Mouse (Mus musculus) CH12.LX (cell line): ENCODE results near the gene Gkap1. TPM values are rescaled to one million over a fixed set of nuclear protein-coding genes. Genes with fewer than 3 reads are reported as not detected.

Experiments
- DNase-seq: peaks from one replicate; pipeline ENCODE4 v3.0.0-alpha.2; 2013; ENCODE audit errors: extremely low read depth
- H3K27ac ChIP-seq: 2 replicates; pipeline ENCODE4 v1.5.1; 2012; ENCODE audit warnings: low read depth, mild to moderate bottlenecking, control low read depth, moderate library complexity; ENCODE audit not compliant: insufficient read depth
- H3K27me3 ChIP-seq: replicated peaks from 2 replicates; pipeline ENCODE3; 2012; ENCODE audit warnings: inconsistent platforms
- H3K36me3 ChIP-seq, 2 experiments: replicated peaks in 1 of 2; 2 replicates each; pipeline versions ENCODE3 to v1.6.1; 2012; ENCODE audit warnings: inconsistent platforms in 1 of 2, low read length in 1 of 2, mild to moderate bottlenecking in 1 of 2, mixed read lengths in 1 of 2, moderate library complexity in 1 of 2; ENCODE audit not compliant: control insufficient read depth in 1 of 2, insufficient read depth in 1 of 2
- H3K4me1 ChIP-seq, 2 experiments: 2 replicates each; pipeline ENCODE4 v1.6.1; 2012; ENCODE audit warnings: inconsistent platforms in 1 of 2, moderate library complexity in 1 of 2; ENCODE audit not compliant: insufficient read depth in 2 of 2, control insufficient read depth in 1 of 2
- H3K4me2 ChIP-seq: 2 replicates; pipeline ENCODE4 v1.6.1; 2012; ENCODE audit warnings: low read depth, mild to moderate bottlenecking, control low read depth; ENCODE audit not compliant: poor library complexity, insufficient read depth, severe bottlenecking
- H3K4me3 ChIP-seq, 3 experiments: fragments of 150-350 bp in 1 of 3; sonication (generic) in 1 of 3; replicated peaks in 1 of 3; 2 replicates each; pipeline versions ENCODE3 to v1.5.1; 2011 to 2012; ENCODE audit warnings: low read depth in 2 of 3, low read length in 2 of 3, mild to moderate bottlenecking in 2 of 3, moderate library complexity in 2 of 3, control low read depth in 1 of 3, improper control_type of control experiment in 1 of 3, inconsistent platforms in 1 of 3, mixed read lengths in 1 of 3; ENCODE audit not compliant: poor library complexity in 1 of 3
- H3K79me2 ChIP-seq: replicated peaks from 2 replicates; pipeline ENCODE4 v1.6.1; 2012; ENCODE audit warnings: mild to moderate bottlenecking, moderate library complexity; ENCODE audit not compliant: control insufficient read depth, poor library complexity, insufficient read depth, severe bottlenecking; ENCODE audit errors: extremely low read depth
- H3K9ac ChIP-seq: 2 replicates; pipeline ENCODE4 v1.6.1; 2012; ENCODE audit warnings: low read depth, mild to moderate bottlenecking, control low read depth, moderate library complexity; ENCODE audit not compliant: insufficient read depth
- H3K9me3 ChIP-seq: replicated peaks from 2 replicates; pipeline ENCODE3; 2012; ENCODE audit warnings: low read length, inconsistent platforms, mixed read lengths
- BHLHE40 ChIP-seq: IDR thresholded peaks from 2 replicates; pipeline ENCODE4 v1.6.1; 2011; ENCODE audit warnings: mild to moderate bottlenecking, low read depth, low read length, improper control_type of control experiment
- CHD1 ChIP-seq: IDR thresholded peaks from 2 replicates; pipeline ENCODE4 v1.6.1; 2012; ENCODE audit warnings: low read depth, low read length, improper control_type of control experiment, inconsistent platforms
- CTCF ChIP-seq, 2 experiments: IDR thresholded peaks in 1 of 2; conservative IDR thresholded peaks in 1 of 2; 2 replicates each; pipeline ENCODE4 v1.5.1; 2011 to 2012; ENCODE audit warnings: low read depth in 2 of 2, low read length in 2 of 2, improper control_type of control experiment in 1 of 2, inconsistent platforms in 1 of 2, mild to moderate bottlenecking in 1 of 2, moderate library complexity in 1 of 2
- ELF1 ChIP-seq: IDR thresholded peaks from 2 replicates; pipeline ENCODE4 v1.6.1; 2014; ENCODE audit warnings: low read depth, mild to moderate bottlenecking, inconsistent platforms, low read length, improper control_type of control experiment
- HCFC1 ChIP-seq: IDR thresholded peaks from 2 replicates; pipeline ENCODE4 v1.6.1; 2012; ENCODE audit warnings: low read depth, mild to moderate bottlenecking, inconsistent platforms, low read length, improper control_type of control experiment
- IRF4 ChIP-seq: IDR thresholded peaks from 2 replicates; pipeline ENCODE4 v1.6.1; 2014; ENCODE audit warnings: low read depth, mild to moderate bottlenecking, inconsistent platforms, low read length, improper control_type of control experiment
- JUN ChIP-seq: IDR thresholded peaks from 2 replicates; pipeline ENCODE4 v1.6.1; 2011; ENCODE audit warnings: low read depth, mild to moderate bottlenecking, low read length, improper control_type of control experiment, moderate library complexity; ENCODE audit not compliant: insufficient read depth
- JUND ChIP-seq: conservative IDR thresholded peaks from 2 replicates; pipeline ENCODE4 v1.6.1; 2011; ENCODE audit warnings: low read depth, low read length, improper control_type of control experiment
- MAFK ChIP-seq: IDR thresholded peaks from 2 replicates; pipeline ENCODE4 v1.6.1; 2011; ENCODE audit warnings: low read length, improper control_type of control experiment; ENCODE audit not compliant: insufficient replicate concordance
- MAZ ChIP-seq: IDR thresholded peaks from 2 replicates; pipeline ENCODE4 v1.6.1; 2012; ENCODE audit warnings: low read depth, mild to moderate bottlenecking, inconsistent platforms, low read length, improper control_type of control experiment, moderate library complexity
- MEF2A ChIP-seq: IDR thresholded peaks from 2 replicates; pipeline ENCODE4 v1.6.1; 2014; ENCODE audit warnings: low read depth, mild to moderate bottlenecking, inconsistent platforms, low read length, improper control_type of control experiment, borderline replicate concordance
- MYC ChIP-seq: IDR thresholded peaks from 2 replicates; pipeline ENCODE4 v1.6.1; 2011; ENCODE audit warnings: low read depth, mild to moderate bottlenecking, improper control_type of control experiment, low read length
- PAX5 ChIP-seq: IDR thresholded peaks from 2 replicates; pipeline ENCODE4 v1.6.1; 2012; ENCODE audit warnings: low read length, inconsistent platforms, mixed read lengths
- POLR2AphosphoS2 ChIP-seq: IDR thresholded peaks from 2 replicates; pipeline ENCODE4 v1.6.1; 2011; ENCODE audit warnings: low read depth, low read length, improper control_type of control experiment
- RAD21 ChIP-seq: IDR thresholded peaks from 2 replicates; pipeline ENCODE4 v1.6.1; 2011; ENCODE audit warnings: low read depth, mild to moderate bottlenecking, low read length, improper control_type of control experiment, moderate library complexity
- SMC3 ChIP-seq: IDR thresholded peaks from 2 replicates; pipeline ENCODE4 v1.6.1; 2011; ENCODE audit warnings: low read depth, low read length, improper control_type of control experiment
- UBTF ChIP-seq: IDR thresholded peaks from 2 replicates; pipeline ENCODE4 v1.6.1; 2012; ENCODE audit warnings: low read depth, mild to moderate bottlenecking, inconsistent platforms, low read length, improper control_type of control experiment, moderate library complexity
- USF2 ChIP-seq: conservative IDR thresholded peaks from 2 replicates; pipeline ENCODE4 v1.6.1; 2011; ENCODE audit warnings: low read depth, low read length, improper control_type of control experiment
- dilution Hi-C: fragments of 300-500 bp; cut with MboI; formaldehyde crosslinking; loops from 2 replicates; pipeline ENCODE4 v1.14.3; 2020; ENCODE audit warnings: low sequenced_read_pairs; ENCODE audit not compliant: extremely low pct_unique_long_range_greater_than_20kb, extremely low pct_ligation_motif_present
- in situ Hi-C: fragments of 300-500 bp; cut with MboI; formaldehyde crosslinking; loops from 3 replicates; pipeline ENCODE4 v1.14.3; 2019; ENCODE audit warnings: low sequenced_read_pairs, low pct_ligation_motif_present, low pct_unique_long_range_greater_than_20kb, mixed read lengths
- polyA plus RNA-seq: library from polyadenylated mRNA; unstranded; fragments of >175 nt; gene quantifications from 2 replicates; pipeline ENCODE4 v1.2.1, GENCODE M21; 2012; ENCODE audit warnings: low read depth; ENCODE audit not compliant: insufficient read length
- total RNA-seq, 2 experiments: library from RNA; depleted of rRNA; stranded (reverse); fragments of 300-350 nt in 1 of 2; fragments of >200 nt in 1 of 2; gene quantifications; 2 replicates each; pipeline ENCODE4 v1.2.3; 2012 to 2014

Gene Gkap1
- total and polyA plus RNA-seq, 3 experiments, result 0.82 to 2.0 (median 1.3) TPM

DNA sequence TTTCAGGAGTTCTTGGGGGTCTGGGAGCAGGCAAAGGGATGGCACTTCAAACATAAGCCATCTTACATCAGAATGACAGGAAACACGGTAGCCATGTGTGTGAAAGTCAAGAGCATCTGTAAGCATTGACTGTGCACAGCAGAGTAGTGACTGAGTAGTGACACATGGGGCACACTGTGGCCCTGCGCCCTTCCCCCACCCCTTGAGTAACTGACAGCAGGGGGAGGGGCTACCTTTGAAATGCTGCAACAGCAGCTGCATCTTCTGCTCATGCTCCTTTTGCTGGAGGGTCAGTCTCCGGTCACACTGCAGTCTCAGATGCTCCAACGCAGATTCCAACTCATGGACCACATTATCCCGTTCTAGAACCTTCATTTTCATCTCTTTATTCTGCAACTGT lies 17.3 kb upstream of the Gkap1 start:
- Histone ChIP-seq H3K27ac (no peak overlapping the region), H3K27me3 (no peaks in the 10 kb centered on the region), H3K79me2 (no peaks in the 10 kb centered on the region), H3K36me3 (no peaks in the 10 kb centered on the region), H3K9me3 (no peaks in the 10 kb centered on the region), H3K4me3 (no peak overlapping the region), H3K4me1 (peaks cover 5 to 6% of the 10 kb centered on the region in 2 experiments; a peak in 2 of 4 replicates), H3K4me2 (no peak overlapping the region), H3K9ac (no peak overlapping the region)
- dilution Hi-C loops (no loop called here), in situ Hi-C loops (no loop called here)
- no peak for TF ChIP-seq UBTF
- no peak for TF ChIP-seq POLR2AphosphoS2
- no peak for TF ChIP-seq MAFK
- TF ChIP-seq BHLHE40, result no peak
- TF ChIP-seq USF2, result no peak
- no peak for TF ChIP-seq ELF1
- TF ChIP-seq HCFC1, result no peak
- no peak for TF ChIP-seq CHD1
- TF ChIP-seq RAD21, result no peak
- TF ChIP-seq PAX5, result no peak
- no peak for TF ChIP-seq JUN
- TF ChIP-seq IRF4, result no peak
- no peak for TF ChIP-seq MEF2A
- no peak for DNase-seq

DNA sequence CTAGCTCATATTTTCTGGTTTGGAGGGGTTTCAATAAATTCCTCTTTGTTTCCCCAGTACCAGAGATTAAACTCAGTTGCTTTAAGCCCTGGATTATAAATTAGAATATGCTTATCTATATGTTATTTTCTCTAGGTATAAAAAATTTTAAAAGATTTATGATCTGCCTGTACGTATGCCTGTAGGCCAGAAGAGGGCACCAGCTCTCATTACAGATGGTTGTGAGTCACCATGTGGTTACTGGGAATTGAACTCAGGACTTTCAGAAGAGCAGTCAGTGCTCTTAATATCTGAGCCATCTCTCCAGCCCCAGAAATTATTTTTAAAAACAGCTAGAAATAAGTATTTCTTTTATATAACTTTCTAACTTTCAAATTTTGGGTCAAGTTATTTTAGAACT lies 13.8 kb upstream of the Gkap1 start:
- Histone ChIP-seq H3K9me3 (no peaks in the 10 kb centered on the region), H3K4me1 (peaks cover 5 to 6% of the 10 kb centered on the region in 2 experiments; a peak in 2 of 4 replicates), H3K36me3 (no peaks in the 10 kb centered on the region), H3K4me2 (no peak overlapping the region), H3K9ac (no peak overlapping the region), H3K27ac (no peak overlapping the region), H3K79me2 (no peaks in the 10 kb centered on the region), H3K27me3 (no peaks in the 10 kb centered on the region), H3K4me3 (no peak overlapping the region)
- no peak for DNase-seq
- in situ Hi-C loops (no loop called here), dilution Hi-C loops (no loop called here)
- TF ChIP-seq RAD21 (peak; percentile 8), CTCF (conservative IDR thresholded peaks at IDR 0.05 in 1 of 2, IDR thresholded peaks at IDR 0.05 in 1 of 2; ENCODE audit: low read depth in 2 of 2, low read length in 2 of 2) (peak in 1 of 2 experiments; percentile 46; a peak in 3 of 4 replicates), MYC (0 out of 2 replicates have a peak, but pooled peaks have one; percentile 32), SMC3 (peak; percentile 27; the same call in 1 of the 2 replicates), JUND (0 out of 2 replicates have a peak, but pooled peaks have one; percentile 18), HCFC1 (no peak), MAZ (no peak)
